Mouse (Mus musculus) neural tube, embryonic 10.5 days (tissue): ENCODE measurements around the gene Phlpp1.

Source experiments
- DNase-seq: peaks from one replicate; pipeline ENCODE4 v3.0.0-alpha.2; 2017; ENCODE audit warnings: low spot score; ENCODE audit errors: extremely low spot score

The Phlpp1 gene

DNA sequence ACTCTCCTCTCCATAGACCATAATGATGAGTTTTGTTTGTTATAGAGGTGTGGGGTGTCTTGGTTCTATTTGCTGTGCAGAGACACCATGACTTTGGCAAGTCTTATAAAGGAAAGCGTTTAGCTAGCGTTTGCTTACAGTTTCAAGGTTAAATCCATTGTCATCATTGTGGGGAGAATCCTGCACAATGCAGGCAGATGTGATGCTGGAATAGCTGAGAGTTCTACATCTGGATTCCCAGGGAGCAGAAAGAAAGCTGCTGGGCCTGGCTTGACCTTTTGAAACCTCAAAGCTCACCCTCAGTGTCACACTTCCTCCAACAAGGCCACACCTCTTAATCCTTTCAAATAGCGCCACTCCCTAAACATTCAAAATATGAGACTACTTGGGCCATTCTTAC is 7.4 kb upstream of the Phlpp1 start:
- DNase-seq: no peak

DNA sequence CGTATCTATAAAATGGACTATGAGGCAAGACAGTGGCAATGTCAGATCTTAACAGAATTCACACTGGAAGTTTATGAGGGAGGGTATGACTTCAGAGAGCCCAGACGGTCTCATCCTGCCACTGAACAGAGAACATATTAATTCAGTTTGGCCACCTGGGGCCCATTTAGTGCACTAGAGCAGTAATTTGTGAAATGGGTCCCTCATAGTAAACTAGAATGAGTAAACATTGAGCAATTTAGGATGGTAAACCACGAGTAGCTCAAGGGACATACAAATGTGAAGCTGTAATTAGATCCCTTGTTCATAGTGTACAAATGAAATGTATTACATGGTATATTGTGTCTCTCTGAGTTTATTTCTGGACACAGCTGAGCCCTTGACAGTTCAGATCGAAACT is 3.6 kb upstream of the Phlpp1 start:
- no peak for DNase-seq

DNA sequence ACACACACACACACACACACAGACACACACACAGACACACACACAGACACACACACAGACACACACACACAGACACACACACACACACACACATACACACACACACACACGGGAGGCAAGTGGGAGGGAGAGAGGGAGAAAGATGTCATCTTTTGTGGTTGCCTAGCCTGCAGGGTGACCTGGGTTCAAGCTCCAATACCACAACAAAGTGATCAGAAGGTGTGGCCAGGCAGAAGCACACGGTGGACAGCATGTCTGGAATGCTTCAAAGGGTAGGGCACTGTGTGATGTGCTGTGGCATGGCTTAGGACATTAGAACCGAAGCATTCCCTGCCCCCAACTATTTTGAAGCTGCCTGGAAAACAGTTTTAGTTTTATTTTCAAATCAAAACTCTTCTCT is 2.8 kb upstream of the Phlpp1 start:
- no peak for DNase-seq

DNA sequence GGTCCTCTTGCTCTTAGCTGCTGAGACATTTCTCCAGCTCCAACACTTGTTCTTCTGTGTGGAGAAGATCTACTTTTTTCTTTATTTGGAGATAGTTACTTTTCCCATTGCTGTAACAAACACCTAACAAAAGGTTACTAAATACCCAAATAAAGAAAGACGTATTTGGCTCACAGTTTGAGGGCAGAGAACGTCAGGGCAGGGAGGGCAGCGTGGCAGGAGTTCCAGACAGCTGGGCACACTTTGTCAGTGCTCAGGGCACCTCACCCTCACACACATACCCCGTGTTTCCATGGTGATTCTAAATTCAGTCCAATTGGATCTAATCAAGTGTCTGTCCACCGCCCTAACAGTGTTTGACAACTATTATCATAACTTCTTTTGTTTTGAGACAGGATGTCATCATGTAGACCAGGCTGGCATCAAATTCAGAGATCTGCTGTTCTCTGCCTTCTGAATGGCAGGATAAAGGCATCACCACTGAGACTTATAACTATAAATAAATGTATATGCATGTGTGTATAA is 1.7 kb upstream of the Phlpp1 start:
- DNase-seq: no peak

DNA sequence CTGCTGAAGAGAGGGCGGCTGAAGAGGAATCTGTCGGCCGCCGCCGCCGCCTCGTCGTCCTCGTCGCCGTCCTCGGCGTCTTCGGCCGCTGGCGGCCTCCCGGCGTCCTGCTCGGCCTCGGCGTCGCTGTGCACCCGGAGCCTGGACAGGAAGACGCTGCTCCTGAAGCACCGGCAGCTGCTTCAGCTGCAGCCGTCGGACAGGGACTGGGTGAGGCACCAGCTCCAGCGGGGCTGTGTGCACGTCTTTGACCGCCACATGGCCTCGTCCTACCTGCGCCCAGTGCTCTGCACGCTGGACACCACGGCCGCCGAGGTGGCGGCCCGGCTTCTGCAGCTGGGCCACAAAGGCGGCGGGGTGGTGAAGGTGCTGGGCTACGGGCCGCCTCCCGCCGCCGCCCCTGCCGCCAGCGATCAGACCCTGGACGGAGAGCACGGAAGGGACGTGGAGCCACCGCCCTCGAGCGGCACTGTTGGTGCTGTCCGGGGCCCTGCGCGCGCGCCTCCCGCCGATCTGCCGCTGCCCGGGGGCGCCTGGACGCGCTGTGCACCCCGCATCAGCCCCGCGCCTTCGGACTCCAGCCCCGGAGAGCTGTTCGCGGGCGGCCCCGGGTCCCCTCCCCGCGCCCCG is 864 bp downstream of the Phlpp1 start:
- DNase-seq: peak; percentile 77

DNA sequence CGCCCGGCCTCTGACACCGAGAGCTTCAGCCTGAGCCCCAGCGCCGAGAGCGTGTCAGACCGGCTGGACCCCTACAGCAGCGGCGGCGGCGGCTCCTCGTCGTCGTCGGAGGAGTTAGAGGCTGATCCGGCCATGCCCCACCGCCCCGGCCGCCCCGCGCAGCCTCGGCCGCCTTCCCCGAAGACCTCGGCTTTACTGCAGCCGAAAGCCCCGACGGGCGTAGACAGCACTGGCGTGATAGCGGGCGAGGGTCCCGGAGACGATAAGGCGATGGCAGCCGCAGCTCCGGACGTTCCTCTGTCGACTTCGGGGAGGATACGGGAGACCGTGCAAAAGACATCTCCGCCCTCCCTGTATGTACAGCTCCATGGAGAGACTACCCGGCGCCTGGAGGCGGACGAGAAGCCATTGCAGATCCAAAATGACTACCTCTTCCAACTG is 1.4 kb downstream of the Phlpp1 start:
- DNase-seq: peak; percentile 76

DNA sequence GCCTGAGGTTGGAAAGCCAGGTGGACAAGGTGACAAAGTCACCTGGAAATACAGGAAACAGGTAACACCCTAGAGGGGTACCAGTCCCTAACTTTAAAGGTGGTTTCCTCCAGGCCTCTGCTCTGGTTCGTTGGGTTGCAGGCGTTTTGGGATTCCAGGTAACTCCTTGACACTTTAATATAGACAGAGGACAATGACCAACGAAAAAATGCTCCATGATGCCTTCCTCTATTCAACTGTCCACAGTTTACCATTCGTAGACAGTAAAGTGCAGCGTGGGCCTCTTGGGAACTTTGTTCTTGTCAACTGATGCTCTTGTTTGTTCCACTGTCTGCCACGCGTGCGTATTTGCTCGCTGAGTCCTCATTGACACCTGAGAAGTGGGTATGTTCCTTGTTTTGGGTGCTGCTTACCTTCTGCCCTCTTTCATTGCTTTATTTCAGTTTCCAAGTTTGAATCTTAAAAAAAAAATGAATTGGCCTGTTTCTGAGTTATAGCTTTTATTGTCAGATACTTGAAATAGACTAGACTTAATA is 2.1 kb downstream of the Phlpp1 start:
- no peak for DNase-seq

DNA sequence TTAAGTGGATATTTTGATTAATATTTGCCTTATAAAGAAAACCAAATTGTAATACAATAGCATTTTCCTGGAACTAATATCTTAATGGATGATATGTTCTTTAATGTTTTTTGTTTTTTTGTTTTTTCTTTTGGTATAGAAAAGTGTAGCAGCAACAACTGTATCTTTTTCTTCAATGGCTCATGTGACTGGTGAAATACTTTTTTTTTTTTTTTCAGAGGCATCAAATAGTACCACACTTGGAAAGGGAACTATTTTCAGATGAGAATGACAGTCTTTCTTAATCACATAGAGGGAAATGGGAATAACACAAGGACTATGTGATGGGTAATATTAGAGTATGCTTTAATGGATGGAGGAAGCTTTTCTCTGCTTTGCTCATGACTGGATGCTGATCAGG is 3.0 kb downstream of the Phlpp1 start:
- no peak for DNase-seq

DNA sequence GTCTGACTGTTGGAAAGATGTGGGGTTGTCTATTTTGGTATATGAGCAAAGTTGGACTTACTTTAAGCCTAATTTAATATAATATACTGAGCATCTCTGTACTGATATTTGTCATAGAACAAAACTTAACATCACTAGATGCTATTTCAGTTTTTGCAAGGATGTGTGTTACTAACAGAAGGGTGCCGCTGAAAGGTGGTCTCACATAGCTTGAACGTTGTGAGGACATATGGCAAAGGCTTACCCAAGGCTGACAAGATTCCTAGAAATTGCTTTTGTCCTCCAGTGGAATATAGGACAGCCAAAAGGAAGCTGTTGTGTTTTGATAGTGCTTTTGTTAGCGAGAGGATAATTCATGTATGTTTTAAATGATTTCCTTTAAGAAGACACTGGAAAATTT is 3.8 kb downstream of the Phlpp1 start:
- DNase-seq: no peak

DNA sequence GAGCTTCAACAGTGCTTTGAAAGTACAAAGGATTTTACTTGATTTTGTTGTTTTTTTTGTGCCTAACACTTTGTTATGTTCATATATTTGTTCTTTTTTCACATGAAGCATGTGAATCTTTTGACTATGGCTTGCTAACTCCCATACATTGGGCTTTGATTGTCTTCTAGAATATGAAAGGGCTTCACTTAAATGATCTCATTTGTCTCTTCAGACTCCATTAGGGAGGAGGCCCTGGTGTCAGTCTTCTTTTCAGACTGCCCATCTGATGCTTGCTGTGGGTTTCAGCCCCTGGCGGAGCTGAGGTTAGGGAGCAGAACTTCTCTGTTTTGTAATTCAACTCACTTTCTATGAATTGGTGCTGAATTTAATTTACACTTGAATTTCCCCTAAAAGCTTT is 5.2 kb downstream of the Phlpp1 start:
- no peak for DNase-seq

DNA sequence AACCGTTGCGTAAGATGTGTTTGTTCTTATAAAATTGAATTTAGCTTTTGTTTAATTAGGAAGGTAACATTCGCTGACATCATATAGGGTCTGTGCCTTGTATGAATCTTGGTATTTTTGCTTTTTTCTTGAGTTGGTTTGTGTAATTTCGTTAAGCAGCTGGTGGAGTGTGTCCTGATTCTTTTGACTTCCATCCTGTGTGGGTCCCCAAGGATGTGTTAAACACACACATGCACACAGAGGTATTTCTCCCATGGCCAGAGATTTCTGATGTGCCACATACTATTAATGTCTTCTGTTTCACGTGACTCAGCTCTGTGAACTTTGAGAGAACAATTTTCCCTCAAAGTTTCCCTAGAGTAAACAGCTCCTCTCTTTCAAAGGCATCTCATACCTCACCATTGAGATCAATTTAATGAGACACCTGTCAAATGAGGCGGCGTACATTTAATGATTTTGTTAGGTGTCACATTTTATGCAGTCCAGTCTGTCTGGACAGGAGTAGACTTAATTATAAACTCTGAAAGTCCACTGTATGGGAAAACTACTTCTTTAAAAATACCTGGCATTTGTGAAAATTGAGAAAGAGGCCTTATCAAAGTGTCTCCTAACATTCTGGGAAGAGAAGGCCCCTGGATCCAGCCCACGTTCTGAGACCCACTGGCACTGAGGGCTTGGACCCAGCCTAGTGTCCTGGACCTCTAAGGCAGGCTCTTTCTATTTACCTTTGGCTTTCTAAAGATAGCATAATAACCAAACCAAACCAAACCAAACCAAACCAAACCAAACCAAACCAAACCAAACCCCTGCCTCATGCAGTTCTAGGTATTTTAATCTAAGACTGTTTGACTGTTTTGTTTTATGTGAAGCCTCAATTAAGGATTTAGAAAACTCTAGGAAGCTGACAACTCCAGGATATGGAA is 6.6 kb downstream of the Phlpp1 start:
- no peak for DNase-seq

DNA sequence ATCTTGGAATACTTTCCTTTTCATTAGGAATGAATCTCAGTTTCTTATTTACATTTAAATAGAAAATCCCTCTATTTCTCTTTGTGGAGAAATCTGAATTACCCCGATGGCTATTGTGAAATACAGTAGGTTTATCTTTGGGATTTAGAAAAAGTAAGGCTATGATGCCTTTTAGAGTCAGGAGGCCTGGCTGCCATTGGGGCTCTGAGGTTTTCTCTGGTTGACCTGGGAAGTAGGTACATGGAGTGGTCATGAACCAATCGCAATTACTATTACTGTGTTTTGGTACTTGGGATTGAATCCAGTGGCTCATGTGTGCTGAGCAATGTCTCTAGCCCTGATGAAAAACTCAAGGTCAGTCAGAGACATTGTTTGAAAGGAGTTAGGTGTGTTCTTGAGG is 12.1 kb downstream of the Phlpp1 start:
- DNase-seq: no peak

DNA sequence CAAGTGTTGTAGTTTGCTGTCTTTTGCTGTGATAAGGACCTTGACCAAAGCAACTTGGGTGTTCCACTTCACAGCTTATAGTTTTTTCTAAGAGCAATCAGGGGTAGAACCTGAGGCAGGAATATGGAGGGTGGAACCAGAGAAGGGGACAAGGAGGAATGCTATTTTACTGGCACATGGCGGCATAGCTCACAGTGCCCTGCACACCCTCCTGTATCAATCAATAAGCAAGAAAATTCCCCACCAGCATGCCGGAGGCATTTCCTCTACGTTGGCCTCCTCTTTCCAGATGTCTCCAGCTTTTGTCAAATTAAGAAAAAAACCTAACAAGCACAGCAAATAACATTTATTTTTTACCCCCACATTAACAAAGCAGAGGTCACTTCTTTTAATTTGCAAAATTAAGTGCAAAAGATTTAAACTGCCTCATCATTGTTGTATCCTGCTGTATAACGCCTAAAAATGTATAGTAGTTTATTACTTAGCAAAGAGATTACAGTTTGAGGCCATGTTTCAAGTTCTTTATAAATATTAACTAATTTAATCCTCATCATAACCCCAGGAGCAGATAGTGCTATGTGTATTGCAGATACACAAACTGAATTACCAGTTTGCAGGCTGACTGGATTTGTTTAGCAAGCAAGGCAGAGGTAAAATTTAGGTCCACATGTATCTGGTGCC is 13.4 kb downstream of the Phlpp1 start:
- DNase-seq: no peak

DNA sequence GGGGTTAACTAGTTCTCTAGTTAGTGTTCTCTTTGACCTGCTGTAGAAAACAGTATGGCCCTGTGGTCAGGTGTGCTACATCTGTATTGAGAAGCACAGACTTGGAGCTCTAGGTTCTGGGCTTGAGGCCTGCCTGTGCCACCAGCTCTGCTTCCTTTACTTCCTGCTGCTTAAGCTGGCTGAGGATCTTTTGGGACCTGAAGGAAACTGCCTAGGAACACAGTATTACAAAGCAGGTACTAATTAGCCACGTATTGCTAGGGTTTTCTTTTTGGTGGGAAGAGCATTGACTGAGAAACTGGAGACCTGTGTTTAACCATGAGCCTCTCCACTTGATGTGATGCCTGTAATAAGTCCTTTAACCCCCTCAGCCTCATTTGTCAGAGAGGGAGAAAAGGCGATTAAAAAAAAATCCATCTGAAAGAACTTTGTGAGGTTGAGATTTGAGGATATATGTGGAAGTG is 13.9 kb downstream of the Phlpp1 start:
- no peak for DNase-seq

DNA sequence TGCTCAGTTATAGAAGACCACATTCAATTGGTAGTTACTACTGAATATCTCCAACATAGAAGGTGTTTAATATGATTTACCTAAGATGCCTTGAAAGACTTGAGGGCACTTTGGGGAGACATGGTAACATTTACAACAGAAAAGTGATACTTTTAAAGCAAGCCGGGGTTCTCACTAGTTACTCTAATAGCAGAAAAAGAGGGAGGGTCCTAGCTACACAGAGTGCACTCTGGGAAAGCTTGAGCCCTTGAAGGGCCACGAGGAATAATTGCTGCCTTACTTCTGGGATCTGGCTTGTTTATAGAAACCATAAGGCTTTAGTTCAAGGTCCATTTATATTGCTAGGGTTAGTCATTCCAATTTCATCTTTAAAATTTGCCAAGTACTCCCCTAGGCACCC is 14.5 kb downstream of the Phlpp1 start:
- no peak for DNase-seq

DNA sequence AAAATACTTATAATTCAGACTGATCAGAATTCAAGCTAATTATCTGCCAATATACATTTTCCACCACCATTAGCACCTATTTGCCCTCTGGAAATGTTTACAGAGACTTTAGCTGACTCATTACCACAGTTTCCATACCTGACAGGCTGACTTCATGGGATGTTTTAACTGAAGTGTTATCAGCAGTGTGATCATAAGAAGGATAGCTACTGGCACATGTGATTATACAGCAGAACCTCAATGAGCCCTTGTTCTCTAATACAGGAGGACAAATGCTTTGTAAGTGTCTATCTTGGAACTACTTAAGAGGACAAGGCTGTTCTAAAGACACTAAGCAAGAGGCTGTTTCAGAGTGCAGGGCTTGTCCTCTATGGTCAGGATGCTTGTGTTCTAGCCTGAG is 15.9 kb downstream of the Phlpp1 start:
- no peak for DNase-seq

DNA sequence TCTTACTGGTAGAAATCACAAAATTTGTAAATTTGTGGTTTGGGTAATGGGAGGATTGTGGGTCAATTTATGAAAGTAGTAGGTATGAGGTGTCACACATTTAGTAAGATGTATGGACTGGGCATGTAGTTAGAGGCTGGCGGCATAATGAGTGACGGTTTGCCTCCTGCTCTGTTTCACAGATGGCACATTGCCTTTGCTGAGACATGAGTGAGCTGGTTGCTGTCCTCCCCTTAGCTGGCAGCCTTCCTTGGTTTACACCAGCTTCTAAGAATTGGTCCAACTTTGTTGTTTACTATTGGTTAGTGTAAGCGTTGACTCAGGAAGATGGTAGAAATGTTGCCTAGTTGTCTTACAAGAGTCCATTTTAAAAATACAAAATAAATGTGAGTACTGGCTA is 17.2 kb downstream of the Phlpp1 start:
- DNase-seq: no peak

DNA sequence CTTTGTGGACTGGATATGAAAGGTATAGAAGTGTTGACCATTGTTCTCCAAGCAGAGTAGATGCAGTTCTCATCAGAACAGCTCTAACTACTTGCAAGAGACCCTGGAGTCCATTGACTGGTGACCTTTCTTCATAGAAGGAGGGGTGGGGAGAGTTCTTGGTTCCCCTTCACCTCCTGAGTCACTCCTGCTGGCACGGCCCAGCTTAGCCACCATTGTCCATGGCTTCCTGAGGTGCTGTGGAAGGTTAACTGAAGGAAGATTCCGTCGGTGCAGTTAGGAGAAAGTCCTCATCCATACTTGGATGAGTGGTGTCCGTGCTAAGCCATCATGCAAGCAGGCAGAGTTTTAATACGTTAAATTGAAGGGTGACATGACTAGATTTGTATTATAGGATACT is 17.8 kb downstream of the Phlpp1 start:
- DNase-seq: peak; percentile 5

DNA sequence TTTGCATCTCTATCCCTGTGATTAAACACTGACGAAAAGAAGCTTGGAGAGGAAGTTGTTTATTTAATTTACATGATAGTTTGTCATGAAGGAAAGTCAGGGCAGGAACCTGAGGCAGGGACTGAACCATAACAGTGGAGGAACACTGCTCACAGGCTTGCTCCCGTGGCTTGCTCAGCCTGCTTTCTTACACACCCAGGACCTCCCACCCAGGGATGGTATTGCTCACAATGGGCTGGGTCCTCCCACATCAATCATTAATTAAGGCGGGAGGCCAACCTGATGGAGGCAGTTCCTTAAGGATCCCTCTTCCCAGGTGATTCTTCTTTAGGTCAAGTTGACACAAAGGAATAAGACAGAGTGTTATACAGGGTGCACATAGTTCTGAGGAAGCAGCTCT is 19.1 kb downstream of the Phlpp1 start:
- DNase-seq: no peak

DNA sequence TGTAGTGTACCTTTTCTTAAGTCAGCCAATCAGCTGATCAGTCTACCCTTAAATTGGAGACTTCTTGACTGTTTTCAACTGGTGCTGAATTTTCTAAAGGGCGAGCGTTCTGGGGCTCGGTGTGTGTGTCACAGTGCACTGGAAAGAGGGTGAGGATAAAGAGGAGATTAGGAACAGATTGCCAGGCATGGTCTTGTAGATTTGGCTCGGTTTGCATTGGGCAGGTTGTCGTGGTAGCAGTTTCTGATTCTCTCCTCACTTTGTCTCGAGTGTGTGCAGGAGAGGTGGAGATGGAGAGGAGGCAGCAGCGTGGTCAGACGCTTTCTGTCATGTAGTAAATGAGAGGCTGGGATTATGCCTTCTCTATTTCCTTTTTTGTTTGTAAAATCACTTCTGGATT is 20.3 kb downstream of the Phlpp1 start:
- no peak for DNase-seq

DNA sequence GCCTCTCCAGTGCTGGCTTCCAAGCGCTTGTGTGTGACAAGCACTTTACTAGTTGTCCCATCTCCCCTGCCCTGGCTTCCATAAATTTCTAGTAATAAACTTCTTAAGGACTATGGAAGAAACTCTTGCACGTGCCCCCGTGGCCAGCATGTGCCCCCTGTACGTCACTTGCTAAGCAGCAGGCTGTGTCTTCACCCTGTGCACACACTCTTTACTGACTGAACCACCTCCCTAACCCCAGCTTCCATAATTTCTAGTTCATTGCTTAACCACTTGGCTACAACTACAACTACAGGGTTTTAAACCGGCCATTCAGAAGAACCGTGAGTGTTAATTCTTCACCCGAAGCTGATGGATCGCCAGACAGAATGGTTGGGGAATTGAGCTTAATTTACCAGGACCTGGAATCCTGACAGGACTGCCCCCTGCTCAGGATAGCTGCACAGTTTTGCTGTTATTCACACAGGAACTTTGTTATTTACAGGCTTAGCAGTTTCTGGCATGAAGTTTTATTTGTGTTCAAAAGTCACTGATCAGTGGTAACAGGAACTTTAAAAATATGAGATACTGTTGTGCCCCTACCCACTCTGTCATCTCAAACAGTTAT is 21.4 kb downstream of the Phlpp1 start:
- DNase-seq: no peak
